Mouse (Mus musculus) lung, postnatal 36 days (tissue): Measurements from ENCODE around the gene Daam1.
A peak's percentile ranks its signal among the peaks of the same experiment; 100 is the strongest.

Experiments used
- DNase-seq: peaks from one replicate; pipeline ENCODE4 v3.0.0; 2022; ENCODE audit warnings: mixed read lengths

The Daam1 gene

GRCm38 (mm10) chr12:71830607-71831257, at the start of gene Daam1:
Gene Daam1 (plus strand): TSS chr12:71831078.
- peak; percentile 98 for DNase-seq

GRCm38 (mm10) chr12:71781220-71781619, 49.7 kb upstream of the Daam1 start:
- peak; percentile 49 for DNase-seq

GRCm38 (mm10) chr12:71783970-71784369, 46.9 kb upstream of the Daam1 start:
- DNase-seq, result no peak

GRCm38 (mm10) chr12:71784666-71785255, 46.1 kb upstream of the Daam1 start:
- no peak for DNase-seq

- no peak for DNase-seq
Observed at GRCm38 (mm10) chr12:71786521-71786920, 44.4 kb upstream of the Daam1 start.

GRCm38 (mm10) chr12:71788791-71789190, 42.1 kb upstream of the Daam1 start:
- no peak for DNase-seq

GRCm38 (mm10) chr12:71790581-71790980, 40.3 kb upstream of the Daam1 start:
- DNase-seq, result no peak

- no peak for DNase-seq
Observed at GRCm38 (mm10) chr12:71793114-71793513, 37.8 kb upstream of the Daam1 start.

- no peak for DNase-seq
Observed at GRCm38 (mm10) chr12:71795626-71796025, 35.3 kb upstream of the Daam1 start.

- no peak for DNase-seq
Observed at GRCm38 (mm10) chr12:71796517-71796916, 34.4 kb upstream of the Daam1 start.

- DNase-seq, result no peak
Observed at GRCm38 (mm10) chr12:71807306-71807705, 23.6 kb upstream of the Daam1 start.

- no peak for DNase-seq
Observed at GRCm38 (mm10) chr12:71808631-71809030, 22.2 kb upstream of the Daam1 start.

- no peak for DNase-seq
Observed at GRCm38 (mm10) chr12:71809550-71809949, 21.3 kb upstream of the Daam1 start.

GRCm38 (mm10) chr12:71812567-71812966, 18.3 kb upstream of the Daam1 start:
- no peak for DNase-seq

- no peak for DNase-seq
Observed at GRCm38 (mm10) chr12:71813251-71813650, 17.6 kb upstream of the Daam1 start.

- DNase-seq, result no peak
Observed at GRCm38 (mm10) chr12:71813761-71814160, 17.1 kb upstream of the Daam1 start.

GRCm38 (mm10) chr12:71820094-71820493, 10.8 kb upstream of the Daam1 start:
- no peak for DNase-seq

GRCm38 (mm10) chr12:71821272-71821671, 9.6 kb upstream of the Daam1 start:
- DNase-seq, result no peak

- DNase-seq, result no peak
Observed at GRCm38 (mm10) chr12:71821743-71822142, 9.1 kb upstream of the Daam1 start.

GRCm38 (mm10) chr12:71824927-71825326, 6.0 kb upstream of the Daam1 start:
- DNase-seq, result no peak

GRCm38 (mm10) chr12:71830139-71830538, 739 bp upstream of the Daam1 start:
- DNase-seq, result no peak

GRCm38 (mm10) chr12:71831258-71832087, 595 bp downstream of the Daam1 start:
- DNase-seq, result peak; percentile 51

GRCm38 (mm10) chr12:71832225-71832624, 1.3 kb downstream of the Daam1 start:
- peak; percentile 89 for DNase-seq

GRCm38 (mm10) chr12:71834041-71834440, 3.2 kb downstream of the Daam1 start:
- peak; percentile 68 for DNase-seq
